Mouse (Mus musculus): ENCODE measurements around the gene Tmed8.

DNA sequence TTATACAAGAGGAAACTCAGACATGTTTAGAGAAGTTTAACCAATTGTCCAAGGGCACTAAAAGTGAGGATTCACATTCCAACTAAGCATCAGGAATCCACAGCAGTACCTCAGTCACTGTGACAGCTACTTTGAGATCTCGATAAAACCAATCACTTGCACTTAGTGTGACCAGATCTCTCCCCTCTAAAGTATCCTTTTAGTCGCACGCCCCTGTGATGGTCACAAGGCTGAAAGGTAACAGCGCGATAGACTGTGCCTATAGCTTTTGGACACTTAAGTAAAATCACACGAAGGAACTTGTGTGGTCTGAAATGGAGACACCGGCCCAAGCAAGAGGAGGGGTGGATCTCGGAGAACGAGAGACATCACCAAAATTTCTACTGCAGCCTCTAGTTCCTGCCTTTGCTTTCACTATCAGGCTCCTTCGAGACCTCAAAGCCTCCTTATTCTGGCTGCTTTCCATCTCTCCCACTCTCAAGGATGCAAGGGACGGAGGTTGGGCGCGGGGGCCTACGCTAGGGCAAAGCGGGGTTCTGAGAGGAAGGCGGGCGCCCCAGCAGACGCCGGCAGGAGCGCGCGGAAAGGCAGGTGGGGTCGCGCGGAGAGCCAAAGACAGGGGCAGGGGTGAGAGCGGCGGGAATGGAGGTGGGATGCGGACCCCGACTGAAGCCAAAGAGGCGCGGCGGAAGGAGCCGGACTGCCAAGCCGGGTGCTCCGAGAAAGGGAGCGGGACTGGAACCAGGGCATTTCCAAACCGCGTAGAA, 865 bp downstream of the Tmed8 start, which contains the start of gene Samd15:
- TF ChIP-seq POLR2A (IDR thresholded peaks at IDR 0.05; ENCODE audit: borderline replicate concordance, low read depth, low read length), result no peak
- no peak for TF ChIP-seq CTCF (IDR thresholded peaks at IDR 0.05; ENCODE audit: low read depth, low read length)
